Mouse (Mus musculus) kidney, adult 2 months (tissue): Measurements from ENCODE around the gene Acrbp.

Experiments
- CTCF ChIP-seq: fragments of 200-500 bp; conservative IDR thresholded peaks from 2 replicates; pipeline ENCODE4 v1.5.1; 2011; ENCODE audit warnings: low read depth, mild to moderate bottlenecking, control low read depth, low read length, moderate library complexity, mixed read lengths; ENCODE audit not compliant: insufficient read depth, insufficient read length
- POLR2A ChIP-seq: fragments of 200-500 bp; IDR thresholded peaks from one replicate; pipeline ENCODE4 v1.6.1; 2011; ENCODE audit warnings: low read depth, low read length, control low read depth

DNA sequence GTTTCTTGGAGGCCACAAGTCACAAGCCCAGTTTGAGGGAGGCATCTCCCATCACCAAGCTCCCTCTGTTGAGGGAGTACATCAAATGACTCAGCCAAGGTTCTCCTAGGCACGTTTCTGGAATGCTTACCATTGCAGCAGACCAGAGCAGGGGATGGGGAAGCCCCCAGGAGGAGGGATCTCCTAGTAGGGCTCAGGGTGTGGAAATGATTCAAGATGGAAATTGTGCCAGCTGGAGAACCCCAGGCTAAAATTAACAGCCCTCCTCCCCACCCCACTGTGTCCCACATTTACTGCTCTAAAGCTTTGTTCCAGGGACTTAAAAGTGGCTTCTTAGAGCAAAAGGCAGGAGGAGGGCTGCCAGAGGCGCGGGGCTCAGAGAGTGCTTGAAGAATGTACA, 44.4 kb upstream of the Acrbp start:
- TF ChIP-seq CTCF (no peak), POLR2A (no peak)
